ENCODE assay signal across 11 mouse cellular contexts in genomic region chr6:7670588-7670987, GRCm38 (mm10). TPM values are rescaled to one million over a fixed set of nuclear protein-coding genes. Genes with fewer than 3 reads are reported as not detected.
A peak's percentile ranks its signal among the peaks of the same experiment; 100 is the strongest.
DNase-seq lines count a peak whose midpoint lies in the region; ATAC-seq and TF ChIP-seq lines count a peak whose summit lies in the region.
"Had no signal": no experiment of that assay in that cellular context is flagged by ENCODE, and none has a peak within 500 bp of the region (broad histone marks: within the 10 kb centered on the region; RNA-seq: fewer than 3 reads in every experiment).

No protein-coding gene starts in this region.

- H3K4me1 ChIP-seq in heart, adult 2 months (ENCODE audit: control insufficient read depth, insufficient read depth, low read length), result peaks cover 3% of the 10 kb centered on the region; the same call in 1 of the 2 replicates
- H3K4me1 ChIP-seq in lung, embryonic 14.5 days (ENCODE audit: insufficient read depth), result no peaks in the 10 kb centered on the region
- H3K4me1 ChIP-seq in heart, embryonic 10.5 days, result no peaks in the 10 kb centered on the region

- H3K27me3 ChIP-seq in heart, adult 2 months (ENCODE audit: control insufficient read depth, insufficient read depth, low read length), result no peaks in the 10 kb centered on the region
- no peaks in the 10 kb centered on the region for H3K27me3 ChIP-seq in lung, embryonic 14.5 days (ENCODE audit: insufficient read depth, low read length)
- no peaks in the 10 kb centered on the region for H3K27me3 ChIP-seq in heart, embryonic 10.5 days (ENCODE audit: insufficient read depth, poor library complexity, severe bottlenecking)

- H3K9me3 ChIP-seq in lung, embryonic 14.5 days (ENCODE audit: low read depth, low read length), result no peaks in the 10 kb centered on the region
- no peaks in the 10 kb centered on the region for H3K9me3 ChIP-seq in heart, embryonic 10.5 days

- no peak for TF ChIP-seq EP300 in heart, adult 2 months (IDR thresholded peaks at IDR 0.05; ENCODE audit: insufficient read depth, low read depth, low read length)

- H3K4me2 ChIP-seq in lung, embryonic 14.5 days, result no peak overlapping the region

- TF ChIP-seq POLR2A in heart, adult 2 months (IDR thresholded peaks at IDR 0.05; ENCODE audit: insufficient read depth, low read depth, low read length), result no peak

- H3K36me3 ChIP-seq in heart, adult 2 months (ENCODE audit: control insufficient read depth, insufficient read depth, low read length), result no peaks in the 10 kb centered on the region
- H3K36me3 ChIP-seq in lung, embryonic 14.5 days (ENCODE audit: insufficient read depth), result no peaks in the 10 kb centered on the region
- H3K36me3 ChIP-seq in heart, embryonic 10.5 days, result 0 out of 2 replicates have a peak, but pooled peaks cover 4% of the 10 kb centered on the region

- ATAC-seq in lung, embryonic 14.5 days (ENCODE audit: insufficient read depth), result no peak
- ATAC-seq in megakaryocyte-erythroid progenitor cell, adult 5-6 weeks (replicated peaks; ENCODE audit: low FRiP score, low TSS enrichment, poor library complexity, severe bottlenecking), result peak; percentile 71

- H3K27ac ChIP-seq in heart, adult 2 months, result no peak overlapping the region
- no peak overlapping the region for H3K27ac ChIP-seq in lung, embryonic 14.5 days (ENCODE audit: low read depth)
- H3K27ac ChIP-seq in heart, embryonic 10.5 days, result no peak overlapping the region

- intact Hi-C loops in heart, adult 2 months (cut with DNase I), result loop anchor here (5.0 kb wide), 1 partner anchor 668 kb away; no protein-coding TSS in a partner anchor
- intact Hi-C loops in heart, postnatal 25 days (cut with DNase I), result loop anchor here (5.0 kb wide), 1 partner anchor 668 kb away; no protein-coding TSS in a partner anchor

- 27% methylated on average over 3 of the region's 3 CpGs for WGBS in heart, adult 2 months
- WGBS in lung, embryonic 14.5 days, result 46% methylated on average over 3 of the region's 3 CpGs
- WGBS in heart, embryonic 10.5 days, result 63% methylated on average over 3 of the region's 3 CpGs

- DNase-seq in heart, adult 2 months, result no peak
- no peak for DNase-seq in heart, postnatal 25 days (ENCODE audit: low spot score)
- DNase-seq in lung, embryonic 14.5 days, result peak; percentile 63
- DNase-seq in lung, postnatal 25 days (ENCODE audit: low spot score), result no peak
- DNase-seq in adipocyte (ENCODE audit: low spot score), result peak; percentile 69
- no peak for DNase-seq in cerebellum, postnatal 4 days (ENCODE audit: low spot score in 2 of 2)
- DNase-seq in heart, embryonic 10.5 days (ENCODE audit: low spot score), result no peak
- DNase-seq: liver; right cerebral cortex, postnatal 14 days; thymus, postnatal 36 days had no signal

- no peak overlapping the region for H3K4me3 ChIP-seq in heart, adult 2 months
- H3K4me3 ChIP-seq in lung, embryonic 14.5 days (ENCODE audit: low read depth, low read length), result no peak overlapping the region
- H3K4me3 ChIP-seq in heart, embryonic 10.5 days, result no peak overlapping the region

- no peaks in the 10 kb centered on the region for H3K79me2 ChIP-seq in heart, adult 2 months (replicated peaks; ENCODE audit: control insufficient read depth, insufficient read depth, low read length)

- peak; percentile 67 for TF ChIP-seq CTCF in heart, adult 2 months (IDR thresholded peaks at IDR 0.05)
- peak; percentile 48 for TF ChIP-seq CTCF in lung, embryonic 14.5 days (IDR thresholded peaks at IDR 0.05; ENCODE audit: low read depth)

- H3K9ac ChIP-seq in heart, adult 2 months (ENCODE audit: low read depth, low read length), result no peak overlapping the region
- H3K9ac ChIP-seq in lung, embryonic 14.5 days, result no peak overlapping the region

RNA-seq across cellular contexts. Expression of gene Asns, which starts 22.5 kb away (rescaled TPM):
- total RNA-seq in heart, adult 2 months (2021), result 1 to 10 TPM; 2.9 to 3.2 TPM
- polyA plus RNA-seq in heart, adult 2 months (2012; rRNA removed), result 5.5 and 14.0 TPM in 2 replicates
- 1 to 10 TPM; 3.7 to 4.4 TPM for total RNA-seq in heart, postnatal 25 days (2021)
- polyA plus RNA-seq in lung, embryonic 14.5 days (2014; fragmentation: Nextera tagmentation; extraction: Ambion mirVana), result 68.4 and 68.9 TPM in 2 replicates
- total RNA-seq in megakaryocyte-erythroid progenitor cell, adult 5-6 weeks (2014; fragmentation: Nextera tagmentation), result 213 and 259 TPM in 2 replicates
- total RNA-seq in megakaryocyte-erythroid progenitor cell, adult 5-6 weeks (2017), result 174 and 298 TPM in 2 replicates
- polyA plus RNA-seq in heart, embryonic 10.5 days (2016; fragmentation: Nextera tagmentation; extraction: Ambion mirVana), result 65.5 and 84.5 TPM in 2 replicates

Comparison
In these comparisons a context has a peak if more than half of its experiments do, and no peak if none do; other contexts are left out.
1. DNase-seq: peak in lung, embryonic 14.5 days (single experiment) and adipocyte (single experiment); none in heart, adult 2 months (0 of 2), heart, postnatal 25 days (single experiment), lung, postnatal 25 days (single experiment), cerebellum, postnatal 4 days (0 of 2) and heart, embryonic 10.5 days (single experiment).
2. RNA of gene Asns, which starts 22.5 kb away (total RNA-seq): 174 to 298 TPM in megakaryocyte-erythroid progenitor cell, adult 5-6 weeks; 3.7 to 4.4 TPM in heart, postnatal 25 days and 2.9 to 3.2 TPM in heart, adult 2 months; every median in the first group is over 10 times any median in the second.